Mouse (Mus musculus) hindbrain, embryonic 10.5 days (tissue): Measurements from ENCODE around the gene Nfs1. TPM values are rescaled to one million over a fixed set of nuclear protein-coding genes. Genes with fewer than 3 reads are reported as not detected.

Source experiments
- DNase-seq: peaks from one replicate; pipeline ENCODE4 v3.0.0-alpha.2; 2017; ENCODE audit warnings: low spot score
- H3K27ac ChIP-seq: fragments of 300-500 bp; sonication (generic); 2 replicates; pipeline ENCODE4 v1.5.1; 2016; ENCODE audit warnings: mild to moderate bottlenecking, moderate library complexity
- H3K27me3 ChIP-seq: fragments of 300-500 bp; sonication (generic); 2 replicates; pipeline ENCODE4 v1.6.1; 2016; ENCODE audit warnings: mild to moderate bottlenecking; ENCODE audit not compliant: poor library complexity, insufficient read depth, severe bottlenecking
- H3K36me3 ChIP-seq: fragments of 300-500 bp; sonication (generic); 2 replicates; pipeline ENCODE4 v1.6.1; 2016; ENCODE audit warnings: mild to moderate bottlenecking, moderate library complexity
- H3K4me1 ChIP-seq: fragments of 300-500 bp; sonication (generic); replicated peaks from 2 replicates; pipeline ENCODE4 v1.6.1; 2016; ENCODE audit warnings: mild to moderate bottlenecking
- H3K4me3 ChIP-seq: fragments of 300-500 bp; sonication (generic); 2 replicates; pipeline ENCODE4 v1.5.1; 2016; ENCODE audit warnings: mild to moderate bottlenecking, moderate library complexity
- H3K9me3 ChIP-seq: fragments of 300-500 bp; sonication (generic); 2 replicates; pipeline ENCODE4 v1.6.1; 2016; ENCODE audit warnings: mild to moderate bottlenecking, moderate library complexity
- WGBS: fragments of 180-500 bp; shearing (Covaris S2); methylation state at CpG from one replicate; pipeline ENCODE4 v1.1.7; 2016; 5-methylcytosine and 5-hydroxymethylcytosine counted together
- polyA plus RNA-seq: library from polyadenylated mRNA; unstranded; fragments of >200 nt; fragmentation: Nextera tagmentation; extraction: Ambion mirVana; gene quantifications from 2 replicates; pipeline ENCODE4 v1.2.1, GENCODE M21; 2016

The Nfs1 gene
- polyA plus RNA-seq, 1 experiment from 2014 or later: 41.6 TPM

DNA sequence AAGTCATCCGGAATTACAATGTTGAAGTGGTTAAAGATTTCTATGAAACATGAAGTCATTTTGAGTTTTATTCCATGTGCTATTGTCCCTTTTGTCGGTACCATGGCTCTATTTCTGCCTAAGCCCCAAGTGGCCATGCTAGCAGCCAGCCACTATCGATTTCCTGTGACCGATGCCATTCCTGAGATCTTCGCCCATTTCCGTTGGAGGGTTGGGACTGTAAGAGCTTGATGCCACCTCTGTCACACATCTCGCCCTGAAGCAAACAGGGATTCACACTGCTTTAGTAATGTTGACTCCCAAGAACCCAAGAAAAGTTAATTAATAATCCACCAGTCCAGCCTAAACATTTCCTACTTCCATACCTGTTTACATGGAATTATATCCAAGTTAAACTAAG lies 33.7 kb upstream of the Nfs1 start:
- no peak for DNase-seq
- Histone ChIP-seq H3K4me1 (peaks cover 40% of the 10 kb centered on the region), H3K4me3 (peak overlapping the region; percentile 89), H3K27me3 (no peaks in the 10 kb centered on the region), H3K36me3 (peaks cover 67% of the 10 kb centered on the region), H3K9me3 (no peaks in the 10 kb centered on the region), H3K27ac (no peak overlapping the region)
- 88% methylated on average over 7 of the region's 7 CpGs for WGBS

DNA sequence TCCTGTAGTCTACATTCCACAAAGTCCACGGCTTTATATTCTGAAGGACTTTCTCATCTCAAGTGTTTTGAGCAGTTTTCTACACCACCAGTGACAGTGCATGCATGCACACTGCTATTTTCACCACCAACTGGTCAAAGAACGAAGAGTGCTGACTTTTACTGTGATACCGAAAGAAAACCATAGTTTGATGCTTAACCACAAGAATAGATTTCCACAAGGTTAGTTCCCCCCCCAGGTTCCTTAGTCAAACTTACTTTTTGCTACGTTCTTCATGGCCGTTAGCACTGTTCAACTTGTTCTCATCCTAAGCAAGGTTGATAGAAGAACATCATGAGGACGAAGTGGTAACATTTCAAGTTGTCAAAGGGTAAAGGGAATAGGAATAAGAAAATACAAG lies 33.1 kb upstream of the Nfs1 start:
- Histone ChIP-seq H3K36me3 (peaks cover 73% of the 10 kb centered on the region), H3K27ac (no peak overlapping the region), H3K4me3 (no peak overlapping the region; the same call in 1 of the 2 replicates), H3K4me1 (peaks cover 40% of the 10 kb centered on the region), H3K27me3 (no peaks in the 10 kb centered on the region), H3K9me3 (no peaks in the 10 kb centered on the region)
- DNase-seq: no peak
- WGBS: 90% methylated on average over 6 of the region's 6 CpGs

DNA sequence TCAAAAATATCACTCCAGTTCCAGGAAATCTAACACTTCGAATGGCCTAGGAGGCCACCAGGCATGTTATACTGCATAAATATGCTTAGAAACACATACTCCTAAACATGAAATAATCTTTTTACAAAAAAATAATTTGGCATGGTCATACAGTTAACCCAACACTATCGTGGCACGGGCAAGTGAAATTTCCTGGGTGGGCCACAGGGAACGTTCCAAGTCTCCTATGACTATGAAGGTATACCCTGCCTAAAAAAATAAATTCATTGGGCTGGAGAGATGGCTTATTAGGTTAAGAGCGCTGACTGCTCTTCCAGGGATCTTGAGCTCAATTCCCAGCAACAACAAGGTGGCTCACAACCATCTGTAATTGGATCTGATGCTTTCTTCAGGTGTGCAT lies 22.6 kb upstream of the Nfs1 start:
- no peak for DNase-seq
- Histone ChIP-seq H3K4me1 (no peaks in the 10 kb centered on the region), H3K27ac (no peak overlapping the region), H3K36me3 (peaks cover 99% of the 10 kb centered on the region), H3K9me3 (no peaks in the 10 kb centered on the region), H3K4me3 (no peak overlapping the region), H3K27me3 (no peaks in the 10 kb centered on the region)
- WGBS: 94% methylated on average over 5 of the region's 5 CpGs

DNA sequence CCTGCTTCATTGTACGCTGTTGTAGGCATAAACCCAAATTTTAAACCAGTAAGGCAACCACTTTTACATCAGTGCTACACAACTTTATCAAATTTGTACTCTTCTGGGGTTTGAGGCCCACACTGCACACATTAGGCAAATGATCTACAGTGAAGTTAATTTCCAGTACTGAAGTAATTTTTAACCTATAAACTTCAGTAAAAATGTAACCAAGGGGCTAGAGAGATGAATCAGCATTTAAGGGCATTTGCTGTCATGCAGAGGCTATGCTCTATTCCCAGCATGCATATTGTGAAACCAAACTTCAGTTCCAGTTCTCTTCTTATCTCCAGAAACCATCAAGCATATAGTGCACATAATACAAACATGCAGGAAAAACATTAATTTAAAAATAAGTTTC lies 21.5 kb upstream of the Nfs1 start:
- WGBS: 98% methylated on average over 1 of the region's 1 CpGs
- Histone ChIP-seq H3K27me3 (no peaks in the 10 kb centered on the region), H3K9me3 (no peaks in the 10 kb centered on the region), H3K27ac (no peak overlapping the region), H3K36me3 (peaks cover 99% of the 10 kb centered on the region), H3K4me1 (no peaks in the 10 kb centered on the region), H3K4me3 (no peak overlapping the region)
- no peak for DNase-seq

DNA sequence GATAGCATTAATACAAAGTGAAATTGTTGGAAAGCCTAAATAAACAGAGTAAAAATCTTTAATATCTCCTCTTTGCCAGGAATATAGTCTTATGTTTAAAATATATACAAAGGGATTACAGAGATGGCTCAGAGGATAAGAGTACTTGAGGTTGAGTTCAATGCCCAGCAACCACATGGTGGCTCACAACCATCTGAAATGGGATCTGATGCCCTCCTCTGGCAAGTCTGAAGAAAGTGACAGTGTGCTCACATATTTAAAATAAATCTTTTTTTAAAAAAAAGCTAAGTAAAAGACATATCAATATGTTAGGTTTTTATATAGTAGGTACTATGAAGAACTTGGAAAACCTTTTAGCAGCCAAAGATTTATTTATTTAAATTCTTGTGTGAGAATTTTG lies 7.6 kb upstream of the Nfs1 start:
- no peaks in the 10 kb centered on the region for H3K9me3 ChIP-seq
- no peaks in the 10 kb centered on the region for H3K4me1 ChIP-seq
- no peak overlapping the region for H3K27ac ChIP-seq
- no peaks in the 10 kb centered on the region for H3K27me3 ChIP-seq
- peaks cover 100% of the 10 kb centered on the region for H3K36me3 ChIP-seq
- DNase-seq: no peak
- H3K4me3 ChIP-seq: no peak overlapping the region

DNA sequence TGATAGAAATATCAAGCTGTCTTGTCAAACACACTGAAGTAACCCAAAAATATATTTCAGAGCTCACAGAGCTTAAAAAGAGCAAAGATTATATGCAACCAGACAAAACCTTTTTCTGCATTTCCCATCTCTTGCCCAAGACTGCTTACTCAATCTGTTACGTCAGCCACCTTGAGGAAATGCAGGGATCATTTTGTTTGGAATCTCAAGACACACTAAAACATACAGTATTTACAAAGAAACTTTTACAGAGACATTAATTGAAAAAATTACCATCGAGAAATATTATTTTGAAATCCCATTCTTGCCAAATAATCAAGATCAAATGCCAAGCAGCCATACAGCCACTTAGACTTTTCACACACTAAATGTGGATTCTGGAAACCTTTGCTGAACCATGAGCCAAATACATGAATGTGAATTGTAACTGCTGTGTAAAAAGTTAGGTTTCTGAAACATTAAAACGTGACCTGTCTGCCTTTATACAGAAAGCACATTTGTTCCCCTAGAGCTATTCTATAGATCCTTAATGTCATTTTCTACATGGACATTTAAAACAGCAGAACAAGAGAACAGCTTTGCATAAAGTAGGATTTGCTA lies 3.4 kb upstream of the Nfs1 start:
- peaks cover 19% of the 10 kb centered on the region for H3K4me1 ChIP-seq
- H3K36me3 ChIP-seq: peaks cover 66% of the 10 kb centered on the region

DNA sequence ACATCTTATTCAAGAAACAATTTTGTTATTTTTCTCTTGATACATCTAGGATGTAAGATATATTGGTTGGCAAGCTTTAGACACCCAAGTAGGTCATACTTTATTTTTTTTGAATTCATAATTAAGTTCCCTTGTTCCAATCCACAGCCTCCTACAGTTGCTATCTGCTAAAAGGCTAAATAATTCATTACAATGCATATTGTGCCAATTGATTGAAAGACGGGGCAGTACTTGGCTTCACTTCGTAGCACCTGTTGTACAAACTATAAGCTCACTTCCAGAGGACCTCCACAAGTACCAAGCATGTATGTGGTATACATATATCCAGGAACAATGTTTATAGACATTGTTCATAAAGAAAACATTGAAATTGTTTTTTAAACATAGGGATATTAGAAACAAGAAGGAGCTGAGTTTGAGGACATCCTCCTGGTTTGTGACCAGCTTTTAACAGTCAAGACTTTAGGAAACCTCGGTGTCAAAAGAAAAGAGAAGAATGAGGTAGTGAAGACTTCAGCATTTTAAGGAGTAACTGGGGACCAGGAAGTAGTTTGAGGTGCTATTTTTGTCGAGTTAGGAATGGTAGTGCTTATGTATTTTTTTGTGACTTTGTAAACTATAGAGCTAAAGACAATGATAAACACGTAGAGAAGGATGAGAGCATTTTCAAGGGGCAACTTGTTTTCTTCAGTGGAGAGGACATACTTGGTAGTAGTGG lies 2.4 kb upstream of the Nfs1 start:
- H3K4me1 ChIP-seq: peaks cover 19% of the 10 kb centered on the region
- H3K36me3 ChIP-seq: peaks cover 64% of the 10 kb centered on the region
- DNase-seq: no peak
- H3K4me3 ChIP-seq: no peak overlapping the region
- no peaks in the 10 kb centered on the region for H3K27me3 ChIP-seq
- no peak overlapping the region for H3K27ac ChIP-seq
- H3K9me3 ChIP-seq: no peaks in the 10 kb centered on the region
- 73% methylated on average over 5 of the region's 5 CpGs for WGBS

More for the DNA sequence above, 3.4 kb upstream of the Nfs1 start:
- no peaks in the 10 kb centered on the region for H3K9me3 ChIP-seq
- H3K4me3 ChIP-seq: no peak overlapping the region
- no peaks in the 10 kb centered on the region for H3K27me3 ChIP-seq
- WGBS: 90% methylated on average over 3 of the region's 3 CpGs
- no peak overlapping the region for H3K27ac ChIP-seq
- no peak for DNase-seq

DNA sequence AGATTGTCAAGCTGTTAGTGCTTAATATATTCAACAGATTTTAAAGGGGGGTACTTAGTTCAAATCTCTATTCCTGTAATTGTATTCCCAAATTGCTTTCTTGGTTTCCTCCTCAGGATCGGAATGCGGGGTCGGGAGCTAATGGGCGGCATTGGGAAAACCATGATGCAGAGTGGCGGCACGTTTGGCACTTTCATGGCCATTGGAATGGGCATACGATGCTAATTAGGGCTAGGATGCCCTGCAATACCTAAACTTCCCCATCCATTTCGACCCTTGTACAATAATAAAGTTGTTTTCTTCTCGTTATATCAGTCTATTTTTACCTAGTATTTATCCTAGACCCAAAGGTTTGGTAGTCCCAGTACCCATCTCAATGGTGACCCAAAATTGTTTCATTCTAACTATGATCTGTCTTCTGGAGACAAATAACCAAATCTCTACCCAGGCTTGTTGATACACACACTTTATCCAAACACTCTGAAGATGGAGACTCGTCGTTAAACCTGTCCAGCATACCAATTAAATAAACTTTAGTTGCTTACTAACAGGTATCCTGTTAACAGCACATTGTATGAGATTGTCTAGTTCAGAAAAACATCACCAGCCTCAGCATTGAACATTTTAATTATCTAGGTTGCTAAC lies 1.6 kb upstream of the Nfs1 start:
- peak; percentile 6 for DNase-seq
- H3K9me3 ChIP-seq: no peaks in the 10 kb centered on the region
- peaks cover 19% of the 10 kb centered on the region for H3K4me1 ChIP-seq
- no peak overlapping the region for H3K27ac ChIP-seq
- peaks cover 60% of the 10 kb centered on the region for H3K36me3 ChIP-seq
- H3K27me3 ChIP-seq: no peaks in the 10 kb centered on the region
- H3K4me3 ChIP-seq: peak overlapping the region; percentile 78
- WGBS: 72% methylated on average over 11 of the region's 11 CpGs

DNA sequence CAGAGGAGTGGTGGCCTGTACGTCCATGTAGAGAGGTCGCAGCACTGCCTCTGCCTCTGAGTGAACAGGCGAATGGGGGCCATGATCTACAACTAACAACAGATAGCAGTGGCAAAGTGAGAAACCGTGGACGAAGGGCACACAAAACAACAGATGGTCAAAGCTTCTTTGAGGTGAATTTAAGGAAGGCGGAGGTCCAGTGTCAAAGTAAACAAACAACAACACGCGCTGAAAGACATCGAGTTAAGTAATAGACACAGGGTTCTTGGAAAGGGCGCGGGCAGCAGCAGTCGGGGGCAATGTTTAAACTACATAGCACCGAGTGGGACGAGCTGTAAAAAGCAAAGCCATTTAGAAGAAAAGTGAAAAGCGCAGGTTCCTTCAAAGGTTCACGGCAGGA lies 619 bp downstream of the Nfs1 start:
- peak overlapping the region; percentile 92 for H3K27ac ChIP-seq
- H3K4me3 ChIP-seq: peak overlapping the region; percentile 78
- WGBS: 2% methylated on average over 16 of the region's 16 CpGs
- H3K36me3 ChIP-seq: peaks cover 54% of the 10 kb centered on the region
- peaks cover 19% of the 10 kb centered on the region for H3K4me1 ChIP-seq
- no peaks in the 10 kb centered on the region for H3K9me3 ChIP-seq
- DNase-seq: no peak
- H3K27me3 ChIP-seq: no peaks in the 10 kb centered on the region

DNA sequence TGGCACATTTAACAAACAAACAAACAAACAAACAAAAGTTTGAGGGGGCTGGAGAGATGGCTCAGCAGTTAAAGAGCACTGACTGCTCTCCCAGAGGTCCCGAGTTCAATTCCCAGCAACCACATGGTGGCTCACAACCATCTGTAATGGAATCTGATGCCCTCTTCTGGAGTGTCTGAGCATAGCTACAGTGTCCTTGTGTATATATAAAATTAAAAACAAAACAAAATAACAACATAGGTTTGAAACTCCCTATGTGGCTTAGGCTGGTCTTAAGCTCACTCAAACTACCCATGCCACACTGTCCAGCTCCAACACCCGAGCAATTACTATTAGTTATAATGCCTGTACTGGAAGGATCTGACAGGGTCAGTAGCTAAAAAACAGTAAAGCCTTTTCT lies 1.2 kb downstream of the Nfs1 start:
- H3K9me3 ChIP-seq: no peaks in the 10 kb centered on the region
- no peak overlapping the region; the same call in 1 of the 2 replicates for H3K27ac ChIP-seq
- DNase-seq: no peak
- peaks cover 19% of the 10 kb centered on the region for H3K4me1 ChIP-seq
- no peaks in the 10 kb centered on the region for H3K27me3 ChIP-seq
- peak overlapping the region; percentile 78 for H3K4me3 ChIP-seq
- H3K36me3 ChIP-seq: peaks cover 49% of the 10 kb centered on the region
- WGBS: 84% methylated on average over 2 of the region's 2 CpGs

DNA sequence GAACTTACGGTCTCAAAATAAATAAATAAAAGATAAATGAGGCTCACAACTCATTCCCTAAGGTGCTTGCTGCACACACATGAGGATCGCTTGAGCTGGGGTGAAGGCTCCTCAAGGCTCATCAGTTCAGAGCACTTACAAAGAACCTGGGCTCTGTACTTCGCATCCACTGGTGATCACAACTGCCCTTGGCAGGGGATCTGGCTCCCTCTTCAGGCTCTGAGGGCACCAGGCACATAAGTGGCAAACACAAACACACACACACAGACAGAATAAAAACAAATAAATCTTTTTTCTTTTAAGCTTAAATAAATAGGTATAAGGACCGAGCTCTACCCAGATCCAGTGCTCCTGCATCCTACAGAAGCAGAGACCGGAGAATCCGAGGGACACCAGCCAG lies 8.3 kb downstream of the Nfs1 start:
- Histone ChIP-seq H3K27ac (no peak overlapping the region), H3K4me3 (no peak overlapping the region), H3K9me3 (no peaks in the 10 kb centered on the region), H3K36me3 (peaks cover 53% of the 10 kb centered on the region), H3K27me3 (no peaks in the 10 kb centered on the region), H3K4me1 (no peaks in the 10 kb centered on the region)
- DNase-seq: no peak
- 89% methylated on average over 6 of the region's 6 CpGs for WGBS

DNA sequence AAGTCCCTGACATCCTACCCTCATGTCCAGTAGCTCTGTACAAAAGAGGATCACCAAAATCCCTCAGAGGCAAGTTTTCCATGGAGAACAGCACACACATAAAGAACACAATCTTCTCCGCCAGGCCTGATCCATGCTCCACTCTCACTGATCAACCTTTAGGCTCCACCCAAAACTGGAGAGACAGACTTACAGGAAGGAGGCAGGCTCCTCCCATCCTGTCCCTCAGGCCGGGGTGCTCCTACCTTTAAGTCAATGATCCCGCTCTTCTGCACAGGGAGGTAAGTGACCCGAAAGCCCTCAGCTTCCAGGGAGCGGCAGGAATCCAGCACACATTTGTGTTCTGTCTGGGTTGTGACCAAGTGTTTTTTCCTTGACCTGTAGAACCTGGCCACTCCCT lies 9.8 kb downstream of the Nfs1 start:
- Histone ChIP-seq H3K27ac (no peak overlapping the region), H3K36me3 (peaks cover 50% of the 10 kb centered on the region), H3K4me3 (no peak overlapping the region), H3K27me3 (no peaks in the 10 kb centered on the region), H3K4me1 (no peaks in the 10 kb centered on the region), H3K9me3 (no peaks in the 10 kb centered on the region)
- WGBS: 89% methylated on average over 5 of the region's 5 CpGs
- no peak for DNase-seq

DNA sequence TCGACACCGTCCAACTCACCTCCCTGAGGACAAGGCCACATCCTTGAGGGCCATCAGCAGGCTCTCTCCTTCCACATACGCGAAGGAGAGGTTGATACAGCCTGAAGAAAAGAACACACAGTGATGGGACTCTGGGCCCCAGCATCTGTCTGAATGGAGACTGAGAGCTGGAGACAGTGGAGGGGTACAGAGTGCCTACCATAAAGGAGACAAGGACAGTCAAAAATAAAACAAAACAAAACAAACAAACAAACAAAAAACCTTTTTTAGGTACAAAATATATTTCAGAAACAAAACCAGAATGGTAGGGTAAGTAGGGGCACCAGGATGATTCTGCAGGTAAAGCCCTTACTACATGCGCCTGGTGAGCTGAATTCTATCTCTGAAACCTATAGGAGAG lies 17.0 kb downstream of the Nfs1 start, which contains the start of gene Gm28036:
TSS of gene Gm28036 (minus strand) at position 101 of the 400 bp plus-strand sequence.
- Histone ChIP-seq H3K9me3 (no peaks in the 10 kb centered on the region), H3K36me3 (peaks cover 76% of the 10 kb centered on the region), H3K27ac (no peak within 1 kb of the TSS), H3K4me3 (no peak within 1 kb of the TSS), H3K27me3 (no peaks in the 10 kb centered on the region), H3K4me1 (no peaks in the 10 kb centered on the region)
- no peak for DNase-seq
- 96% methylated on average over 5 of the region's 5 CpGs for WGBS
